Mouse (Mus musculus) bone marrow, adult 2 months (tissue): ENCODE measurements around the gene Adgrb2. TPM values are rescaled to one million over a fixed set of nuclear protein-coding genes. Genes with fewer than 3 reads are reported as not detected.

Experiments used
- H3K27ac ChIP-seq: fragments of 200-500 bp; 2 replicates; pipeline ENCODE4 v1.5.1; 2012; ENCODE audit warnings: low read depth, mild to moderate bottlenecking, control low read depth, inconsistent platforms, low read length; ENCODE audit not compliant: control insufficient read depth, poor library complexity, insufficient read depth
- H3K4me1 ChIP-seq: fragments of 200-500 bp; 2 replicates; pipeline ENCODE4 v1.6.1; 2011; ENCODE audit warnings: low read length; ENCODE audit not compliant: control insufficient read depth, insufficient read depth
- H3K4me3 ChIP-seq: fragments of 200-500 bp; replicated peaks from 2 replicates; pipeline ENCODE3; 2011; ENCODE audit warnings: mild to moderate bottlenecking, low read depth, low read length, control low read depth; ENCODE audit not compliant: control insufficient read depth
- CTCF ChIP-seq: fragments of 200-500 bp; IDR thresholded peaks from 2 replicates; pipeline ENCODE4 v1.5.1; 2011; ENCODE audit warnings: low read length, control low read depth; ENCODE audit not compliant: control insufficient read depth, insufficient read depth
- POLR2A ChIP-seq: fragments of 200-500 bp; IDR thresholded peaks from 2 replicates; pipeline ENCODE4 v1.6.1; 2011; ENCODE audit warnings: low read depth, mild to moderate bottlenecking, control low read depth, low read length, borderline replicate concordance; ENCODE audit not compliant: control insufficient read depth
- WGBS: fragments of 180-500 bp; shearing (Covaris S2); methylation state at CpG from one replicate; pipeline ENCODE4 v1.1.7; 2018; 5-methylcytosine and 5-hydroxymethylcytosine counted together
- polyA plus RNA-seq: library from polyadenylated mRNA; stranded (reverse); fragments of >200 nt; gene quantifications from 2 replicates; pipeline ENCODE4 v1.2.4, GENCODE M21; 2011; ENCODE audit warnings: low replicate concordance; ENCODE audit not compliant: missing spikeins, insufficient read depth, insufficient read length

Adgrb2 gene
- polyA plus RNA-seq, 1 experiment, result not detected

GRCm38 (mm10) chr4:130047331-130048202 lies 62.9 kb downstream of the Adgrb2 start, which contains the start of gene Col16a1:
Col16a1 (plus strand) TSS chr4:130047840.
- Histone ChIP-seq H3K4me1 (peaks cover 2% of the 10 kb centered on the region; the same call in 1 of the 2 replicates), H3K27ac (no peak within 1 kb of the TSS; the same call in 1 of the 2 replicates), H3K4me3 (no peak within 1 kb of the TSS)
- no peak for TF ChIP-seq POLR2A
- no peak for TF ChIP-seq CTCF
- WGBS, result 6% methylated on average over 46 of the region's 46 CpGs

GRCm38 (mm10) chr4:130048203-130048479 lies 63.5 kb downstream of the Adgrb2 start:
- TF ChIP-seq POLR2A, result no peak
- no peak for TF ChIP-seq CTCF
- Histone ChIP-seq H3K27ac (no peak overlapping the region), H3K4me3 (no peak overlapping the region), H3K4me1 (peaks cover 2% of the 10 kb centered on the region; the same call in 1 of the 2 replicates)
- 47% methylated on average over 4 of the region's 4 CpGs for WGBS

DNA sequence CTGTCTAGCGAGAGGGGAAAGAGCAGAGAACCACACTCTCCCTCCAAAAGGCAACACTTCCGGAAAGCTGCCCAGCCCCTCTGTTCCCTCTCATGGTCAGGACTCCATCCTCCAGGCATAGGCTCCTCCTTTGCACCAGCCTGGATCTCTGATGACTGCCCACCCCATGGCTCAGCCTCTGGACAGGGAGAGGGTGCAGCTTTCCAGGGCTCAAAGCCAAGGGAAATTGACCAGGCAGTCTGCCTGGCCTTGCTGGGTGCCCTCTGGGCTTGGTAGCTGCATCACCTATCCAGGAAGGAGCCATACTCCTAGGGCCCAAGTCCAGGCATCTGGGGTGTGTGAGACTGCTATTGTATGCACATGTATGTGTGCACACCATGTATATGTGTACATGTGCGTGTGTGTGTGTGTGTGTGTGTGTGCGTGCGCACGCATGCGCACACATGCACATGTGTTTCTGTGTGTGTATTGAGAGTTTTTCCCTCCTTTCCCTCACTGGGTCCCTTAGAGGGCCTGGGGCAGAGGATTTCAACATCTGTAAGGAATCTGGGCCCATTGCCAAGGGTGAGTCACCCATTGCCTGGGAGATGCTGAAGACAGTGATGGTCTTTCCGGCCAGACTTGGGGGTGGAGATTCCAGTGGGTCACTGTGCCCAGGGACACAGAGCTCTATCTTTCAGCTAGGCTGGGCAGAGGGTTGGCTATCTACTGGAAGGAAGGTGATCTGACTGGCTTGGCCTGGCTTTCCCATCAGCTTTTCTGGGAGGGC lies 65.6 kb downstream of the Adgrb2 start:
- H3K27ac ChIP-seq, result no peak overlapping the region
- no peak for TF ChIP-seq POLR2A
- TF ChIP-seq CTCF, result no peak
- WGBS, result 78% methylated on average over 8 of the region's 8 CpGs
- no peak overlapping the region for H3K4me3 ChIP-seq
- peaks cover 2% of the 10 kb centered on the region; the same call in 1 of the 2 replicates for H3K4me1 ChIP-seq

DNA sequence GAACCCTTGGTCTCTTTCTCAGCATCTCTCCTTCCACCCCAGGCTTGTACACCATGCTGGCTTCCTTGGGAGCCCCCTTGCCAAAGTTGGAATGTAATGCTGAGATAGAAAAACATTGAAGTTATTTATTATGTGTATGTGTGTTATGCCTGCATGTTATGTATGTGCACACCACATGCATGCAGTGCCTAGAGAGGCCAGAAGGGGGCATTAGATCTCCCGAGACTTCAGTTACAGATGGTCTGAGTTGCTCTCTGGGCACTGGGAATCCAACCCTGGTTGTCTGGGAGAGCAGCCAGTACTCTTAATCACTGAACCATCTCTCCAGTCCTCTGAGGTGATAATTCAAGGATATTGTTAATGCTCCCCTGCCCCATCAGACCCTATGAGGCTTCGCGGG lies 67.6 kb downstream of the Adgrb2 start:
- 85% methylated on average over 3 of the region's 3 CpGs for WGBS
- TF ChIP-seq CTCF (no peak), POLR2A (no peak)
- H3K4me3 ChIP-seq, result no peak overlapping the region
- no peaks in the 10 kb centered on the region for H3K4me1 ChIP-seq
- H3K27ac ChIP-seq, result no peak overlapping the region

- no peak overlapping the region for H3K4me3 ChIP-seq
- 93% methylated on average over 9 of the region's 9 CpGs for WGBS
- no peak overlapping the region for H3K27ac ChIP-seq
- TF ChIP-seq CTCF (no peak), POLR2A (no peak)
- H3K4me1 ChIP-seq, result no peaks in the 10 kb centered on the region
Measured at GRCm38 (mm10) chr4:130053111-130053510, 68.4 kb downstream of the Adgrb2 start.

DNA sequence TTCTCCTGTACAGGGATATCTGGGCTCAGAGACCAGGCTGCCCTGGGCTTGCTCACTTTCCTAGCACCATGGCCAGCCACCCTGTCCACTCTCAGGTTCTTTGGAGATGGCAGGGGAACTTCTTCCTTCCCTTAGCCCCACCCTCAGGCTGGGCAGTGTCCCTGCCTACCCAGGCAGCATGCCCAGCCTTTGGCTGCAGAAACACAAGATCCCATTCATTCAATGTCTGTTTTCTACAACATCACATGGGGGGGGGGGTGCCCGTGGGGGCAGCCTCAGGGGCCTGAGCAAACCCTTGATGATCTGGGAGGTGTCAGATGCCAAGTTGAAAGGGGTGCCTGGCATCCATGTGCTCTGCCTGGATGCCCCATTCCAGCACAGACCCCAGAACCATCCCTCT lies 70.1 kb downstream of the Adgrb2 start:
- no peak for TF ChIP-seq POLR2A
- TF ChIP-seq CTCF, result no peak
- 56% methylated on average over 1 of the region's 1 CpGs for WGBS
- no peak overlapping the region for H3K27ac ChIP-seq
- no peaks in the 10 kb centered on the region for H3K4me1 ChIP-seq
- no peak overlapping the region for H3K4me3 ChIP-seq

GRCm38 (mm10) chr4:130055160-130056010 lies 70.7 kb downstream of the Adgrb2 start:
- Histone ChIP-seq H3K4me1 (no peaks in the 10 kb centered on the region), H3K4me3 (no peak overlapping the region), H3K27ac (no peak overlapping the region)
- no peak for TF ChIP-seq CTCF
- no peak for TF ChIP-seq POLR2A
- 89% methylated on average over 14 of the region's 14 CpGs for WGBS

- TF ChIP-seq POLR2A (no peak), CTCF (no peak)
- H3K4me1 ChIP-seq, result no peaks in the 10 kb centered on the region
- H3K27ac ChIP-seq, result no peak overlapping the region
- no peak overlapping the region for H3K4me3 ChIP-seq
- WGBS, result 72% methylated on average over 3 of the region's 3 CpGs
Measured at GRCm38 (mm10) chr4:130056011-130056322, 71.3 kb downstream of the Adgrb2 start.
